Mouse (Mus musculus): ENCODE measurements around the gene Sp6. TPM values are rescaled to one million over a fixed set of nuclear protein-coding genes. Genes with fewer than 3 reads are reported as not detected.

Gene Sp6
- total RNA-seq, 4 experiments from 2014 or later: 1.1 to 2.0 (median 1.3) TPM

DNA sequence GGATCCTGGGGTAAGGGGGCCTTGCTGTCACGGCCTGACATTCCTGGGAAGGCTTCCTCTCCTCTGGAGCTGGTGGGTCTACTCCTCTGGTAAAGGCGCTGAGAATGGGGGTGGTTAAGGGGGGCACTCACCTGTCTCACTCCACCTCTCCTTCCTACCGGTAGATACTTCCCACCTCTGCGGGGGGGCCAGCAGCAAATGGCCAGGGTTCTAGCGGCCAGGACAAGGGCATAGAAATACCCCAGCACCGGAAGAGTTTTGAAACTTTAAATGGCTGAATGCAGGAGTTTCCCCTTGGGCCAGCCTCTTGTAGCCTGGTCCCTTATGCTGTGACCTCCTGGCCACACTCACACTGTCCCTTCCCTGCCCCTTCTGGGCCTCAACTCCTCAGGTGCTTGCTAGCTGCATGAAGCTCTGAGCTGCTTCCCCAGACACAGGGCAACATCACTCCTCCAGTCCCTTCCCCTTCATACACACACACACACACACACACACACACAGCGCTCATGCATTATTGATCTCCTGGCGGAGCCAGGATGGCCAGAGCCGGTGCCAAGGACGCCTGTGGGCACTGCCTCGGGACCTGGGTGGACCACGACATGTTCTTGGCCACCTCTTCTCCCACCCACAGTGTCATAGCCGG, 37.9 kb downstream of the Sp6 start:
- no peak for DNase-seq (ENCODE audit: low spot score in 2 of 2)

- no peak for DNase-seq (ENCODE audit: low spot score in 2 of 2)
Measured at GRCm38 (mm10) chr11:97052219-97052646, 39.0 kb downstream of the Sp6 start.

- no peak for DNase-seq (ENCODE audit: low spot score in 2 of 2)
Measured at GRCm38 (mm10) chr11:97063274-97063920, 50.2 kb downstream of the Sp6 start.

DNA sequence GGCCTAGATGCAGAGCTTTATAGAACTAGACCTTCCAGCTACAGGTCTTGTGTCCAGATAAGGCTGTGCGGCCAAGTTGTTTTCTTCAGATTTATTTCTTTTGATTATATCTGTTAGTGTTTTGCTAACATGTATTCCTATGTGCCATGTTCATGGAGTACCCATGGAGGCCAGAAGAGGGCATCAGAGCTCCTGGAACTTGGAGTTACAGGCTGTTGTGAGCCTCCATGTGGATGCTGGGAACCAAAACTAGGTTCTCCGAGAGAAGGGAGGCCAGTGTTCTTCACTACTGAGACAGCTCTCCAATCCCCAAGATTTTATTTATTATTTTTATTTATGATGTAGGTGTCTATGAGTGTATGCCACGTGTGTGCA, 50.7 kb downstream of the Sp6 start:
- DNase-seq (ENCODE audit: low spot score in 2 of 2): no peak

- DNase-seq (ENCODE audit: low spot score in 2 of 2): no peak
Measured at GRCm38 (mm10) chr11:97065538-97066295, 52.5 kb downstream of the Sp6 start.

GRCm38 (mm10) chr11:97066656-97067360, 53.6 kb downstream of the Sp6 start:
- no peak for DNase-seq (ENCODE audit: low spot score in 2 of 2)

- no peak for DNase-seq (ENCODE audit: low spot score in 2 of 2)
Measured at GRCm38 (mm10) chr11:97069333-97069732, 56.1 kb downstream of the Sp6 start.

- DNase-seq (ENCODE audit: low spot score in 2 of 2): no peak
Measured at GRCm38 (mm10) chr11:97069770-97070169, 56.6 kb downstream of the Sp6 start.

DNA sequence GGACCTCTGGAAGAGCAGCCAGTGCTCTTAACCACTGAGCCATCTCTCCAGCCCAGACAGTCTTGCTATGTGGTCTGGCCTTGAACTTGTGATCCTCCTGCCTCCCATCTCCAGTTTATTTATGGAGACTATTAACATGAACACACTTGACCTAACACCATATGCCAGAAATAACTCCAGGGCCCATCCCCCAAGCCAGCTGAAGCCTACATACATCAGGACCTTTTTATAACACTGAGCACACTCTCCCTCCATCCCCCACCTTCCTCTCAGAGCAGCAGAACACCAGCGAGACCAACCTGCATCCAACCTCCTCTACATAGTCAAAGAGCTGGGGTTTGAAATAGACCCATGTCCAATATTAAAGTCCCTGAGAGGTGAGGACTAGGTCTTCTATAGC, 57.9 kb downstream of the Sp6 start:
- no peak for DNase-seq (ENCODE audit: low spot score in 2 of 2)

DNA sequence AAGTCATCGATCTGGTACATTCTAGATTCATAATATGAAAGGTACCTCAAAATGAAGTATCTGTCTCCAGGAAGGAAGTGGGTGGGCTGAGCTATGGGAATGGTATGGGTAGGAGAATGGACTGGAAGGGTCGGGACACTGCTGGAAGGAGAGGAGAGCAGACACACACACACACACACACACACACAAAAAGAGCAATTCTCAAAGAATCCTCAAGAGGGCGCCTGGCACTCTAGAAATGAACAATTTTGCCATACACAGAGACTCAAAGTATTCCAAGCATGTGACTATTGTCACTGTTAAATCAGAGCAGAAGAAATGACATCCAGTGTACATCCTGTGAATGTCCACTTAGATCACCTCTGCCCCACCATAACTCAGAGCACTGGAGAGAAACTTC, 59.3 kb downstream of the Sp6 start:
- no peak for DNase-seq (ENCODE audit: low spot score in 2 of 2)

- DNase-seq (ENCODE audit: low spot score in 2 of 2): no peak
Measured at GRCm38 (mm10) chr11:97074235-97074634, 61.0 kb downstream of the Sp6 start.

Small RNA genes within 50 kb of the gene (microRNA-seq; reads per million reads assigned to microRNA genes)
- 1.3 to 1.5 reads per million in 2 experiments for gene Mir8103

Other genes with a start within 250 kb of the Sp6 start
- 10 to 100 TPM; 38.4 to 49.2 (median 44.4) TPM for gene Snx11, start 235.8 kb upstream of the Sp6 start, total RNA-seq (2022)
- 10 to 100 TPM; 36.5 to 43.3 (median 38.9) TPM for gene Cbx1, start 224.3 kb upstream of the Sp6 start, total RNA-seq (2022)
- 100 to 1,000 TPM; 301 to 348 (median 321) TPM for gene Nfe2l1, start 183.4 kb upstream of the Sp6 start, total RNA-seq (2022)
- gene Copz2, start 163.5 kb upstream of the Sp6 start, total RNA-seq (2022): 10 to 100 TPM in 1 of 4 experiments, 1 to 10 TPM in 3; 6.4 to 10.7 (median 6.8) TPM
- gene Cdk5rap3, start 96.9 kb upstream of the Sp6 start, total RNA-seq (2022): 10 to 100 TPM; 40.6 to 44.6 (median 41.9) TPM
- not detected for gene Prr15l, start 85.3 kb upstream of the Sp6 start, total RNA-seq (2022)
- gene Pnpo, start 69.4 kb upstream of the Sp6 start, total RNA-seq (2022): 10 to 100 TPM; 43.7 to 51.2 (median 48.6) TPM
- gene Sp2, start 30.4 kb upstream of the Sp6 start, total RNA-seq (2022): 10 to 100 TPM; 10.7 to 15.0 (median 13.0) TPM
- gene Scrn2, start 16.5 kb downstream of the Sp6 start, total RNA-seq (2022): 1 to 10 TPM; 5.0 to 6.1 (median 5.4) TPM
- under 1 TPM in 3 of 4 experiments, not detected in 1; 0.28 to 0.91 (median 0.72) TPM for gene Lrrc46, start 28.0 kb downstream of the Sp6 start, total RNA-seq (2022)
- gene Mrpl10, start 28.2 kb downstream of the Sp6 start, total RNA-seq (2022): 10 to 100 TPM; 72.0 to 83.9 (median 75.5) TPM
- gene Osbpl7, start 37.2 kb downstream of the Sp6 start, total RNA-seq (2022): 10 to 100 TPM; 14.1 to 19.1 (median 15.4) TPM
- under 1 TPM; 0.14 to 0.37 (median 0.23) TPM for gene Tbx21, start 101.9 kb downstream of the Sp6 start, total RNA-seq (2022)
- gene Tbkbp1, start 138.1 kb downstream of the Sp6 start, total RNA-seq (2022): 10 to 100 TPM; 54.8 to 63.2 (median 59.6) TPM
- gene Kpnb1, start 174.5 kb downstream of the Sp6 start, total RNA-seq (2022): 100 to 1,000 TPM; 114 to 121 (median 120) TPM

All from left cerebral cortex, adult 8-10 months (tissue).